Mouse (Mus musculus) mesoderm, embryonic 11.5 days (tissue): ENCODE measurements around the gene Fam167b.

ENCODE experiments used
- DNase-seq: peaks from one replicate; pipeline ENCODE4 v3.0.0-alpha.2; 2012; ENCODE audit warnings: low read depth, low spot score

The Fam167b gene

DNA sequence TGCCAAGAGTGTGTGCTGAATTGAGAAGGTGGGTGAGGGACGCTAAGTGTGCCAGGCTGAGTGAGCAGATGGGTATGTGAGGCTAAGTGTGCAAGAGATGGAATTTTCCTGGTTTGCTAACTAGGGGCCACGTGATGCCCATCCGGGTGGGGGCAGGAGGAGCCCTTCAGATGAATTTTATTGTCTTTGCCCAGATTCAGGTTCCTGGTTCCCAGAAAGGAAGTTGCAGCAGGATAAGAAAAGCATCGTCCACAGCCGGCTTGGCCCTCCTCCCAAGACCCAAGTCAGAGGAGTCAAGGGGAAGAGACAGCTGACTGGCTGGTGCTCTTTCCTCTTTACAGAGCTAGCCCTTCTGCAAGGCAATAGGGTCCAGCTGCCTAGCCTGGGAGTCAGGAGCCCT is at the start of gene Fam167b:
Gene Fam167b, minus strand, starts transcription at position 84 of the 400 bp plus-strand sequence.
- no peak for DNase-seq

DNA sequence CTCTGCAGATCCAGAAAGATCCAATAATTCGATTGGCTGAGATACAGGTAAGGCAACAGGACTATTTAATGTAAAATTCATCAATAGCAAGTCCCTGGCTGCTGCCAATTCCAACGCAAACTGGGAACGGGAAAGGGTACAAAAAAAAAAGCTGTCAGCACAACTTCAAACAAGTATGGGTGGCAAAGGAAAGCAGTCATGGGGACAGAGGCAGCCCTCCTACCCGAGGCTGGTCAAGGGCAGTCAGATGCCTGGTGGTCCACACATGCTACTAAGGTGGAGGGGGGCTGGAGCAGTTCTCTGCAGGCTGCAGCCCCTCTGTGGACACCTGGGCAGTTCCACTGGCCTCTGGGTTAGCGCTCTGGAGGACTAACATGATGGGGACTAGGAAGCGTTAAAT is 47.7 kb upstream of the Fam167b start:
- DNase-seq, result no peak

GRCm38 (mm10) chr4:129625496-129625895 is 47.1 kb upstream of the Fam167b start:
- DNase-seq, result no peak

- no peak for DNase-seq
Measured at GRCm38 (mm10) chr4:129625029-129625370, 46.7 kb upstream of the Fam167b start.

DNA sequence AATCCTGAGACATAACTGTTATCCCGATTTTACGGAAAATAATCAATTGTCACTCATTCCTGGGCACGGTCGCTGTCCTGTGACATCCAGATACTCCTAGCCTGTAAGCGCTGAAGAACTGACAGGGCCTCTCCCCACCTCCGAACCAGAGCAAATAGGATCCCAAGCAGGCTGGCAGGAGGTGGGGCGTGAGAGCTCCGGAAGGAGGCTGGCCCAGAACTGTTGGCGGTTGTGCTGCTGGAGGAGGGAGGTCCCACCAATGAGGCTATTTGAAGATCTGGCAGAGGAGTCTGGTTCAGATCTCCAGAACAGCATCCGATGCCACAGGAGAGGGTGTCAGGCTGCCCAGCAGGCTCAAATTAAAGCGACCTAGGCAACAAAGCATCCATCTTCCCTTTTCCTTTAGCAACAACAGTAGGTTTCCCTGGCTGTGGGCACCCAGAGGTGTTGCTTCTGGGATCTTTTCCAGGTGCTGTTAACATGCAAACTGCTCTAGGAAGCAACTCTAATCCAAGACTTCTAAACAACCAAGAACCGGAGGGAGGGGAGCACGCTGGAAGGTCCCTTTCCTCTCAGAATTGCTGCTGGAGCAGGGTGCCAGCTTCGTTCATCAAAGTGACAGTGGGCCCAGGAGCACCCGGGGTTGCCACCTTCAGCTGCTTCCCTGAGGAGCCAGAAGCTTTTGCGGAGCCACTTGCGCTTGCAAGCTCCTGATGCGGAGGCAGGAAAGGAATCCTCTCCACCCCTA is 46.1 kb upstream of the Fam167b start:
- DNase-seq, result peak; percentile 90

- peak; percentile 43 for DNase-seq
Measured at GRCm38 (mm10) chr4:129623681-129624091, 45.3 kb upstream of the Fam167b start, which contains the start of gene Ccdc28b. Gene Ccdc28b, minus strand, starts transcription at chr4:129623947.

- no peak for DNase-seq
Measured at GRCm38 (mm10) chr4:129622803-129623535, 44.6 kb upstream of the Fam167b start.

GRCm38 (mm10) chr4:129622120-129622802 is 43.9 kb upstream of the Fam167b start:
- no peak for DNase-seq

- DNase-seq, result no peak
Measured at GRCm38 (mm10) chr4:129621283-129621841, 43.0 kb upstream of the Fam167b start.

- no peak for DNase-seq
Measured at GRCm38 (mm10) chr4:129620419-129621282, 42.3 kb upstream of the Fam167b start.

GRCm38 (mm10) chr4:129618786-129619691 is 40.7 kb upstream of the Fam167b start, which contains the start of gene Iqcc:
Gene Iqcc, minus strand, starts transcription at chr4:129619099.
- peak; percentile 93 for DNase-seq

DNA sequence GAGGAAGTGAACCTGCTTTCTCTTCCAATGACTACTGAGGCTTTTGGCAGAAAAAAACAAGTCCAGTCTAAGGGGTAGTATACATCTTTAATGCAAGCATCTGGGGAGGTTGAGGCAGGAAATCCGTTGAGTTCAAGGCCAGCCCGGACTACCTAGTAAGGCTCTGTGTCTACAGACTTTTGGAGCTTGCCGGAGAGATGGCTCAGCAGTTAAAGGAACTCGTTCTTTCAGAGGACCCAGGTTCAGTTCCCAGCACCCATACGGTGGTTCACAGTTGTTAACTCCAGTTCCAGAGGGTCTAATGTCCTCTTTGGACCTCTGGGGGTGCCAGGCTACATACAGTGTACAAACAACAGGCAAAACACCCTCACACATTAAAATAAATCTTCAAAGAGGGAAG is 39.7 kb upstream of the Fam167b start:
- no peak for DNase-seq

DNA sequence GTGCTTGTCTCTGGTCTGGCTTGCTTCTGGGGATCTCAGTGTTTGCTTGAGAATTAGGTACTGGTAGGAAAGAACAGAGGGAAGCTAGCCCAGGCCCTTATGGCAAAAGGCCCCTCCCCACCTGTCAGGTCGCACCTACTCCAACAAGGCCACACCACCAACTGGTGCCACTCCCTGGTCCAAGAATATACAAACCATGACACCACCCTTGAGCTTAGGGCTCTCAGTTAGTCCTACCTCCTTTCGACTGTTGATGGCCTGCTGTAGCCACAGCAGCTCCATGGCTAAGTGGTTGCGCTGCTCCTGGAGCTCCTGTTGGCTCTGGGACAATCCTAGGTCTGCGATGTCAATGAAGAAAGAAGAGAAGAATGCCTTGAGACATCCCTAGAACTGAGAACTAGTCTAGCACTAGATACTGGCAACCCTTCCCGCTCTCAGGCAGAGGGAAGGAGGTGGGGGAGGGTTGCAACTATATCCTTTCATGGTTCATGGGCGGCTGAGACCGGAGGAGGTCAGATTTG is 38.8 kb upstream of the Fam167b start:
- DNase-seq, result no peak

DNA sequence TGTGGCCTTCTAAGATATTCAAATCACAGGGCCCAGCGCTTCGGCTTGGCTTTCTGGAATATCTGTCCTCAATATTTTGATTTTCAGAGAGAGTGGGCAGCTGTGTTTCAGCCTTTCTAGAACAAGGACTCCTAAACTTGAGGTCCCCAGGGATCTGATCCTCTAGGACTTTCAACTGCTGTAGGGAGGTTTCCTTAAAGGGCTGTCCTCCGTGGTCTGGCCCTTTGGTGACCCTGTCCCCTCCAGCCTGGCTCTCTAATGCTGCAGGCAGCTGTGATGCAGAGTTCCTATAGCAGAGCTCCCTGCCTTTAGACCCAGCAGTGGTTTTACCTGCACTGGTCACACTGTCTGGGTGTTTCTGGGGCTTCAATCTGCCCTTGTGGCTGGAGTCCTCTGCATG is 38.3 kb upstream of the Fam167b start:
- DNase-seq, result no peak

GRCm38 (mm10) chr4:129615801-129616290 is 37.5 kb upstream of the Fam167b start:
- DNase-seq, result no peak

GRCm38 (mm10) chr4:129614093-129614492 is 35.7 kb upstream of the Fam167b start, which contains the start of gene Dcdc2b:
Gene Dcdc2b, minus strand, starts transcription at chr4:129614257.
- no peak for DNase-seq

DNA sequence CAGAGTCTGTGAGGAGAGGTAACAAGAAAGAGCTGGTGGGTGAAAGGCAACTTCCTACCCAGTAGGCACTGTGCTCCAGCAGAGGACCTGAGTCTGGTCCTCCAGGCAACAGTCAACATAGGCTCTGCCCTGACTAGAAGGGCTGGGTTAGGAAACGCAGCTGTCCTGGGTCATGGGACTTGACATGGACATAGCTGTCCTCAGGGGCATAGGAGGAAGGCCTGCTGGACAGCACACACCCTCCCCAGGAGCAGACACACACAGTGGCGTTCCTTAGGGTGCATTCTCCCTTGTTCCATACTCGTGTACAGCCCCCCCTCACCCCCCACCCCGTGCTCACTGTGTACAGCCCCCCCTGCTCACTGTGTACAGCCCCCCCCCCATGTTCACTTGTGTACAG is 32.1 kb upstream of the Fam167b start:
- DNase-seq, result no peak

GRCm38 (mm10) chr4:129610026-129610425 is 31.7 kb upstream of the Fam167b start:
- DNase-seq, result no peak

- DNase-seq, result no peak
Measured at GRCm38 (mm10) chr4:129609139-129609631, 30.8 kb upstream of the Fam167b start.
